ENCODE assay signal across 15 mouse cellular contexts in the genomic region with DNA sequence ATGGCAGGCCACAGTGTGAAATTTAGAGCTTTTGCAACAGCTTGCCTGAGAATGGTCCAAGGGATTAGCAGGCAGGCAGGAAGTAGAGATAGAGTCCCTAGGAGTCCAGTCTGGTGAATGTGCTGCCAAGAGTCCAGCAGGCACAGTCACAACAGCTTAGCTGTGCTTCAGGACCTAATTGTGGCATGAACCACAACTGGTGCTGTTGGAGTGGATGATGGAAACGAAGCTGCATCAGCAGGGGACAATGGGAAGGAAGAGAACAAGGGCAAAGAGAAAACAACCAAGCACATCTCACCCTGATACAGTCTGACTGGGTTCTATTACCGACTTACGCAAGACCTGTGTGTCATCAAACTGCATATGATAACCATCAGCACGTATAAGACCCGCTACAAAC.
A peak's percentile ranks its signal among the peaks of the same experiment; 100 is the strongest.
DNase-seq lines count a peak whose midpoint lies in the region; ATAC-seq and TF ChIP-seq lines count a peak whose summit lies in the region.
"Had no signal": no experiment of that assay in that cellular context is flagged by ENCODE, and none has a peak within 500 bp of the region (broad histone marks: within the 10 kb centered on the region; RNA-seq: fewer than 3 reads in every experiment).

No protein-coding gene starts in this region.

- DNase-seq in heart, adult 18-20 months: peak; percentile 1 to 9
- no peak for DNase-seq in heart, embryonic 10.5 days (ENCODE audit: low spot score)
- peak; percentile 24 for DNase-seq in adipocyte (ENCODE audit: low spot score)
- DNase-seq in cerebellum, adult 8-10 months: peak; percentile 71
- DNase-seq in gonadal fat pad, adult 2 months (ENCODE audit: low read depth): peak; percentile 91
- no peak for DNase-seq in liver, postnatal 0 days
- no peak for DNase-seq in left cerebral cortex, adult 18-20 months (ENCODE audit: low spot score in 2 of 2)
- DNase-seq: lung, postnatal 10 days; thymus, postnatal 4 days had no signal

- H3K4me3 ChIP-seq in heart, embryonic 10.5 days: no peak overlapping the region
- no peak overlapping the region for H3K4me3 ChIP-seq in liver, postnatal 0 days (ENCODE audit: low read depth, low read length)
- H3K4me3 ChIP-seq: erythroblast, embryonic 14.5 days; heart, embryonic 15.5 days; limb, embryonic 13.5 days; midbrain, embryonic 15.5 days had no signal

- ATAC-seq in liver, postnatal 0 days: no peak
- ATAC-seq: forebrain, embryonic 16.5 days; midbrain, embryonic 15.5 days had no signal

- no peak overlapping the region for H3K27ac ChIP-seq in heart, embryonic 10.5 days
- H3K27ac ChIP-seq in liver, postnatal 0 days (ENCODE audit: low read depth): no peak overlapping the region
- H3K27ac ChIP-seq: heart, embryonic 15.5 days; limb, embryonic 13.5 days; liver, embryonic 14.5 days; midbrain, embryonic 15.5 days had no signal

- no peak overlapping the region for H3K4me2 ChIP-seq in liver, postnatal 0 days (ENCODE audit: low read depth, low read length)
- H3K4me2 ChIP-seq: heart, embryonic 15.5 days; limb, embryonic 13.5 days; midbrain, embryonic 15.5 days had no signal

- TF ChIP-seq CTCF in liver, postnatal 0 days (IDR thresholded peaks at IDR 0.05; ENCODE audit: low read depth): no peak

- no peak for TF ChIP-seq EP300 in liver, postnatal 0 days (IDR thresholded peaks at IDR 0.05; ENCODE audit: low read depth)

- H3K36me3 ChIP-seq in heart, embryonic 10.5 days: no peaks in the 10 kb centered on the region
- no peaks in the 10 kb centered on the region for H3K36me3 ChIP-seq in liver, postnatal 0 days (replicated peaks; ENCODE audit: insufficient read depth, low read length)
- H3K36me3 ChIP-seq: heart, embryonic 15.5 days; limb, embryonic 13.5 days; midbrain, embryonic 15.5 days had no signal

- H3K27me3 ChIP-seq in heart, embryonic 10.5 days (ENCODE audit: insufficient read depth, poor library complexity, severe bottlenecking): no peaks in the 10 kb centered on the region
- H3K27me3 ChIP-seq in liver, postnatal 0 days (ENCODE audit: insufficient read depth, low read length): no peaks in the 10 kb centered on the region
- H3K27me3 ChIP-seq: heart, embryonic 15.5 days; limb, embryonic 13.5 days; midbrain, embryonic 15.5 days had no signal

- no peaks in the 10 kb centered on the region for H3K9me3 ChIP-seq in heart, embryonic 10.5 days
- no peaks in the 10 kb centered on the region for H3K9me3 ChIP-seq in liver, postnatal 0 days (ENCODE audit: low read length)
- H3K9me3 ChIP-seq: heart, embryonic 15.5 days; limb, embryonic 13.5 days; midbrain, embryonic 15.5 days had no signal

- 86% methylated on average over 5 of the region's 5 CpGs for whole genome bisulfite sequencing in heart, embryonic 10.5 days
- WGBS in liver, postnatal 0 days (ENCODE audit: insufficient replicate concordance): 69% methylated on average over 5 of the region's 5 CpGs

- H3K4me1 ChIP-seq in heart, embryonic 10.5 days: no peaks in the 10 kb centered on the region
- H3K4me1 ChIP-seq in liver, postnatal 0 days (ENCODE audit: insufficient read depth): no peaks in the 10 kb centered on the region
- H3K4me1 ChIP-seq: heart, embryonic 15.5 days; limb, embryonic 13.5 days; midbrain, embryonic 15.5 days had no signal

- no peak overlapping the region for H3K9ac ChIP-seq in liver, postnatal 0 days (replicated peaks)
- H3K9ac ChIP-seq: heart, embryonic 15.5 days; limb, embryonic 13.5 days; liver, embryonic 14.5 days; midbrain, embryonic 15.5 days had no signal

Comparison
In these comparisons a context has a peak if more than half of its experiments do, and no peak if none do; other contexts are left out.
1. DNase-seq: peak in heart, adult 18-20 months (2 of 2), adipocyte (single experiment), cerebellum, adult 8-10 months (single experiment) and gonadal fat pad, adult 2 months (single experiment); none in heart, embryonic 10.5 days (single experiment), liver, postnatal 0 days (single experiment) and left cerebral cortex, adult 18-20 months (0 of 2).